Mouse (Mus musculus) thymus, adult 2 months (tissue): ENCODE data around the gene Mrln. TPM values are rescaled to one million over a fixed set of nuclear protein-coding genes. Genes with fewer than 3 reads are reported as not detected.

Experiments
- DNase-seq: peaks from one replicate; pipeline ENCODE4 v3.0.0; 2021
- H3K27ac ChIP-seq: fragments of 200-500 bp; 2 replicates; pipeline ENCODE4 v1.5.1; 2012; ENCODE audit warnings: low read length, control low read depth; ENCODE audit not compliant: control insufficient read depth, insufficient read depth
- H3K27me3 ChIP-seq: fragments of 200-500 bp; 2 replicates; pipeline ENCODE4 v1.6.1; 2012; ENCODE audit warnings: mild to moderate bottlenecking, low read length, moderate library complexity, mixed read lengths; ENCODE audit not compliant: control insufficient read depth, insufficient read depth
- H3K36me3 ChIP-seq: fragments of 200-500 bp; 2 replicates; pipeline ENCODE4 v1.6.1; 2012; ENCODE audit warnings: mild to moderate bottlenecking, low read length, moderate library complexity; ENCODE audit not compliant: control insufficient read depth, insufficient read depth
- H3K4me1 ChIP-seq: fragments of 200-500 bp; replicated peaks from 2 replicates; pipeline ENCODE4 v1.6.1; 2012; ENCODE audit warnings: low read length; ENCODE audit not compliant: control insufficient read depth, insufficient read depth
- H3K4me3 ChIP-seq: fragments of 200-500 bp; 2 replicates; pipeline ENCODE4 v1.5.1; 2012; ENCODE audit warnings: mild to moderate bottlenecking, low read length, control low read depth, moderate library complexity; ENCODE audit not compliant: control insufficient read depth, insufficient read depth
- CTCF ChIP-seq: fragments of 200-500 bp; IDR thresholded peaks from 2 replicates; pipeline ENCODE4 v1.5.1; 2012; ENCODE audit warnings: mild to moderate bottlenecking, control low read depth, low read length, moderate library complexity, borderline replicate concordance; ENCODE audit not compliant: control insufficient read depth, poor library complexity, insufficient read depth; ENCODE audit errors: extremely low read depth
- POLR2A ChIP-seq: fragments of 200-500 bp; IDR thresholded peaks from 2 replicates; pipeline ENCODE4 v1.6.1; 2012; ENCODE audit warnings: mild to moderate bottlenecking, low read length, control low read depth, moderate library complexity; ENCODE audit not compliant: control insufficient read depth, poor library complexity, insufficient read depth; ENCODE audit errors: extremely low read depth
- WGBS: fragments of 180-500 bp; shearing (Covaris S2); methylation state at CpG from one replicate; pipeline ENCODE4 v1.1.7; 2018; 5-methylcytosine and 5-hydroxymethylcytosine counted together
- polyA plus RNA-seq: library from polyadenylated mRNA; depleted of rRNA; stranded (reverse); fragments of >200 nt; gene quantifications from 2 replicates; pipeline ENCODE4 v1.2.3, GENCODE M21; 2012

Mrln gene
- polyA plus RNA-seq, 1 experiment, result 0.58 TPM

- H3K36me3 ChIP-seq, result no peaks in the 10 kb centered on the region
- no peaks in the 10 kb centered on the region for H3K27me3 ChIP-seq
- no peak overlapping the region for H3K4me3 ChIP-seq
- no peak overlapping the region for H3K27ac ChIP-seq
- TF ChIP-seq POLR2A (no peak), CTCF (no peak)
- no peak for DNase-seq
- 79% methylated on average over 6 of the region's 6 CpGs for WGBS
- no peaks in the 10 kb centered on the region for H3K4me1 ChIP-seq
These were observed 20.1 kb downstream of the Mrln start for GRCm38 (mm10) chr10:70224571-70224970.

- DNase-seq, result no peak
- TF ChIP-seq POLR2A (no peak), CTCF (no peak)
- H3K36me3 ChIP-seq, result no peaks in the 10 kb centered on the region
- H3K27me3 ChIP-seq, result no peaks in the 10 kb centered on the region
- H3K27ac ChIP-seq, result no peak overlapping the region
- no peak overlapping the region for H3K4me3 ChIP-seq
- H3K4me1 ChIP-seq, result no peaks in the 10 kb centered on the region
- WGBS, result 89% methylated on average over 6 of the region's 6 CpGs
These were observed 21.3 kb downstream of the Mrln start for GRCm38 (mm10) chr10:70225760-70226159.

GRCm38 (mm10) chr10:70226608-70227007 lies 22.1 kb downstream of the Mrln start:
- H3K4me1 ChIP-seq, result no peaks in the 10 kb centered on the region
- TF ChIP-seq CTCF, result no peak
- H3K27ac ChIP-seq, result no peak overlapping the region

GRCm38 (mm10) chr10:70230352-70230751 lies 25.9 kb downstream of the Mrln start:
- Histone ChIP-seq H3K4me3 (no peak overlapping the region), H3K27me3 (no peaks in the 10 kb centered on the region), H3K27ac (no peak overlapping the region), H3K4me1 (no peaks in the 10 kb centered on the region), H3K36me3 (no peaks in the 10 kb centered on the region)
- DNase-seq, result no peak
- no peak for TF ChIP-seq POLR2A
- no peak for TF ChIP-seq CTCF
- 91% methylated on average over 6 of the region's 6 CpGs for WGBS

More at GRCm38 (mm10) chr10:70226608-70227007, 22.1 kb downstream of the Mrln start:
- DNase-seq, result no peak
- H3K27me3 ChIP-seq, result no peaks in the 10 kb centered on the region
- no peak overlapping the region for H3K4me3 ChIP-seq
- H3K36me3 ChIP-seq, result no peaks in the 10 kb centered on the region

- Histone ChIP-seq H3K27ac (no peak overlapping the region), H3K27me3 (no peaks in the 10 kb centered on the region), H3K4me3 (no peak overlapping the region), H3K4me1 (no peaks in the 10 kb centered on the region), H3K36me3 (no peaks in the 10 kb centered on the region)
- TF ChIP-seq CTCF (no peak), POLR2A (no peak)
- DNase-seq, result no peak
- 76% methylated on average over 2 of the region's 2 CpGs for WGBS
These were observed 33.5 kb downstream of the Mrln start for GRCm38 (mm10) chr10:70237936-70238335.

- Histone ChIP-seq H3K27me3 (peaks cover 8% of the 10 kb centered on the region; the same call in 1 of the 2 replicates), H3K36me3 (no peaks in the 10 kb centered on the region), H3K27ac (no peak overlapping the region), H3K4me1 (no peaks in the 10 kb centered on the region), H3K4me3 (no peak overlapping the region)
- 68% methylated on average over 8 of the region's 8 CpGs for WGBS
- no peak for DNase-seq
- TF ChIP-seq CTCF, result no peak
- TF ChIP-seq POLR2A, result no peak
These were observed 38.4 kb downstream of the Mrln start for GRCm38 (mm10) chr10:70242751-70243444.

GRCm38 (mm10) chr10:70244921-70245558 lies 40.6 kb downstream of the Mrln start, which contains the start of gene Slc16a9:
Gene Slc16a9 (plus strand): TSS chr10:70245100.
- WGBS, result 2% methylated on average over 54 of the region's 54 CpGs
- Histone ChIP-seq H3K4me1 (no peaks in the 10 kb centered on the region), H3K36me3 (no peaks in the 10 kb centered on the region), H3K4me3 (no peak within 1 kb of the TSS), H3K27me3 (peaks cover 8% of the 10 kb centered on the region; the same call in 1 of the 2 replicates), H3K27ac (no peak within 1 kb of the TSS)
- TF ChIP-seq CTCF (no peak), POLR2A (no peak)
- DNase-seq, result peak; percentile 7
